Mouse (Mus musculus) C2C12 (cell line): ENCODE measurements around the gene Ctse.

ENCODE experiments used
- CEBPB ChIP-seq: IDR thresholded peaks from one replicate; pipeline ENCODE4 v1.6.1; 2011; ENCODE audit warnings: low read depth, mild to moderate bottlenecking, control low read depth, moderate library complexity
- CTCF ChIP-seq: IDR thresholded peaks from one replicate; pipeline ENCODE4 v1.5.1; 2011; ENCODE audit not compliant: control insufficient read depth, insufficient read depth, insufficient read length
- FOSL1 ChIP-seq: IDR thresholded peaks from one replicate; pipeline ENCODE4 v1.8.0; 2011; ENCODE audit warnings: mild to moderate bottlenecking, low read length; ENCODE audit not compliant: poor library complexity, insufficient read depth, severe bottlenecking
- MAX ChIP-seq: IDR thresholded peaks from one replicate; pipeline ENCODE4 v1.6.1; 2011; ENCODE audit warnings: mild to moderate bottlenecking, control low read depth
- MYOD1 ChIP-seq: IDR thresholded peaks from one replicate; pipeline ENCODE4 v1.6.1; 2011; ENCODE audit warnings: low read depth; ENCODE audit not compliant: control insufficient read depth, insufficient read length
- MYOG ChIP-seq: IDR thresholded peaks from one replicate; pipeline ENCODE4 v1.6.1; 2011; ENCODE audit not compliant: control insufficient read depth, insufficient read length; ENCODE audit errors: extremely low read depth
- USF1 ChIP-seq: IDR thresholded peaks from one replicate; pipeline ENCODE4 v1.6.1; 2011; ENCODE audit warnings: low read depth, mild to moderate bottlenecking, control low read depth, moderate library complexity

- no peak for TF ChIP-seq CTCF
- no peak for TF ChIP-seq MAX
- TF ChIP-seq USF1, result no peak
- no peak for TF ChIP-seq CEBPB
- no peak for TF ChIP-seq MYOG
- no peak for TF ChIP-seq FOSL1
- no peak for TF ChIP-seq MYOD1
These were observed 34.3 kb downstream of the Ctse start for GRCm38 (mm10) chr1:131672361-131672760.
